Mouse (Mus musculus): ENCODE results near the gene Hebp1.

GRCm38 (mm10) chr6:135167380-135168311 lies 30.2 kb downstream of the Hebp1 start:
- no peak for TF ChIP-seq POLR2A (IDR thresholded peaks at IDR 0.05; ENCODE audit: insufficient read depth, low read depth, low read length)
- TF ChIP-seq CTCF (IDR thresholded peaks at IDR 0.05; ENCODE audit: insufficient read depth, low read depth, low read length): no peak
